ENCODE assay signal across 9 mouse cellular contexts in genomic region chr1:188154466-188155110, GRCm38 (mm10).
DNase-seq lines count a peak whose midpoint lies in the region; ATAC-seq and TF ChIP-seq lines count a peak whose summit lies in the region.
"Had no signal": no experiment of that assay in that cellular context is flagged by ENCODE, and none has a peak within 500 bp of the region (broad histone marks: within the 10 kb centered on the region; RNA-seq: fewer than 3 reads in every experiment).

No protein-coding gene starts in this region.

- H3K36me3 ChIP-seq in lung, embryonic 15.5 days = no peaks in the 10 kb centered on the region
- no peaks in the 10 kb centered on the region for H3K36me3 ChIP-seq in forebrain, embryonic 10.5 days (replicated peaks)
- H3K36me3 ChIP-seq: embryonic facial prominence, embryonic 13.5 days had no signal

- 0 out of 2 replicates have a peak overlapping the region, but pooled peaks have one; percentile 3 for H3K4me2 ChIP-seq in lung, embryonic 15.5 days
- H3K4me2 ChIP-seq: embryonic facial prominence, embryonic 13.5 days had no signal

- no peaks in the 10 kb centered on the region for H3K27me3 ChIP-seq in lung, embryonic 15.5 days
- H3K27me3 ChIP-seq in forebrain, embryonic 10.5 days (ENCODE audit: poor library complexity, severe bottlenecking) = peaks cover 38% of the 10 kb centered on the region
- H3K27me3 ChIP-seq: embryonic facial prominence, embryonic 13.5 days had no signal

- DNase-seq in lung, postnatal 10 days = no peak
- DNase-seq in forebrain, embryonic 10.5 days (ENCODE audit: extremely low spot score, low spot score) = peak; percentile 36
- peak; percentile 5 to 7 for DNase-seq in layer of hippocampus, postnatal 14 days (ENCODE audit: low spot score in 2 of 2)
- DNase-seq in kidney, adult 11 months = no peak
- DNase-seq in spleen, postnatal 4 days (ENCODE audit: low spot score in 2 of 2) = no peak
- no peak for DNase-seq in cerebellum, adult 11 months

- WGBS in lung, embryonic 15.5 days = 54% methylated on average over 14 of the region's 14 CpGs
- 24% methylated on average over 14 of the region's 14 CpGs for WGBS in forebrain, embryonic 10.5 days
- 10% methylated on average over 14 of the region's 14 CpGs for WGBS in olfactory bulb, adult 2 months

- no peak for ATAC-seq in lung, embryonic 15.5 days (ENCODE audit: borderline replicate concordance, extremely low read depth, low FRiP score, low TSS enrichment)

- TF ChIP-seq CTCF in olfactory bulb, adult 2 months (IDR thresholded peaks at IDR 0.05; ENCODE audit: insufficient read depth, low read depth, low read length) = no peak

- no peak for TF ChIP-seq POLR2A in olfactory bulb, adult 2 months (IDR thresholded peaks at IDR 0.05; ENCODE audit: insufficient read depth, low read depth, low read length)

- H3K27ac ChIP-seq in lung, embryonic 15.5 days = no peak overlapping the region
- peak overlapping the region; percentile 53; the same call in 1 of the 2 replicates for H3K27ac ChIP-seq in forebrain, embryonic 10.5 days
- H3K27ac ChIP-seq in olfactory bulb, adult 2 months (ENCODE audit: insufficient read depth, low read depth, low read length) = no peak overlapping the region; the same call in 1 of the 2 replicates
- H3K27ac ChIP-seq: embryonic facial prominence, embryonic 13.5 days had no signal

- no peak overlapping the region for H3K4me3 ChIP-seq in lung, embryonic 15.5 days
- H3K4me3 ChIP-seq in forebrain, embryonic 10.5 days = peak overlapping the region; percentile 39
- peak overlapping the region; percentile 29 for H3K4me3 ChIP-seq in olfactory bulb, adult 2 months (ENCODE audit: insufficient read depth, low read depth, low read length)
- H3K4me3 ChIP-seq: embryonic facial prominence, embryonic 13.5 days had no signal

- H3K9me3 ChIP-seq in lung, embryonic 15.5 days = no peaks in the 10 kb centered on the region
- H3K9me3 ChIP-seq in forebrain, embryonic 10.5 days = no peaks in the 10 kb centered on the region
- H3K9me3 ChIP-seq: embryonic facial prominence, embryonic 13.5 days had no signal

- H3K9ac ChIP-seq in lung, embryonic 15.5 days = no peak overlapping the region
- H3K9ac ChIP-seq: embryonic facial prominence, embryonic 13.5 days had no signal

- no peaks in the 10 kb centered on the region for H3K4me1 ChIP-seq in lung, embryonic 15.5 days
- peaks cover 20% of the 10 kb centered on the region for H3K4me1 ChIP-seq in forebrain, embryonic 10.5 days
- H3K4me1 ChIP-seq in olfactory bulb, adult 2 months (ENCODE audit: control insufficient read depth, insufficient read depth, low read length) = peaks cover 2% of the 10 kb centered on the region; the same call in 1 of the 2 replicates
- H3K4me1 ChIP-seq: embryonic facial prominence, embryonic 13.5 days had no signal

Comparison
In these comparisons a context has a peak if more than half of its experiments do, and no peak if none do; other contexts are left out.
1. DNase-seq: peak in forebrain, embryonic 10.5 days (single experiment) and layer of hippocampus, postnatal 14 days (2 of 2); none in lung, postnatal 10 days (single experiment), kidney, adult 11 months (single experiment), spleen, postnatal 4 days (0 of 2) and cerebellum, adult 11 months (single experiment).